Mouse (Mus musculus): ENCODE results near the gene Ror2.

The Ror2 gene

GRCm38 (mm10) chr13:53233826-53234786 is 51.8 kb downstream of the Ror2 start:
- DNase-seq (ENCODE audit: low read depth) = no peak

GRCm38 (mm10) chr13:53233381-53233780 is 52.5 kb downstream of the Ror2 start:
- DNase-seq (ENCODE audit: low read depth) = no peak

GRCm38 (mm10) chr13:53232419-53232818 is 53.5 kb downstream of the Ror2 start:
- DNase-seq (ENCODE audit: low read depth) = no peak

GRCm38 (mm10) chr13:53230446-53231161 is 55.3 kb downstream of the Ror2 start:
- DNase-seq (ENCODE audit: low read depth) = no peak

- no peak for DNase-seq (ENCODE audit: low read depth)
Measured at GRCm38 (mm10) chr13:53227019-53227418, 58.9 kb downstream of the Ror2 start.

GRCm38 (mm10) chr13:53226461-53226860 is 59.5 kb downstream of the Ror2 start:
- DNase-seq (ENCODE audit: low read depth) = no peak

- no peak for DNase-seq (ENCODE audit: low read depth)
Measured at GRCm38 (mm10) chr13:53225925-53226324, 60.0 kb downstream of the Ror2 start.

- DNase-seq (ENCODE audit: low read depth) = no peak
Measured at GRCm38 (mm10) chr13:53221176-53221575, 64.7 kb downstream of the Ror2 start.

GRCm38 (mm10) chr13:53219889-53220288 is 66.0 kb downstream of the Ror2 start:
- DNase-seq (ENCODE audit: low read depth) = no peak

- DNase-seq (ENCODE audit: low read depth) = no peak
Measured at GRCm38 (mm10) chr13:53219391-53219790, 66.5 kb downstream of the Ror2 start.

- no peak for DNase-seq (ENCODE audit: low read depth)
Measured at GRCm38 (mm10) chr13:53217396-53217975, 68.4 kb downstream of the Ror2 start.

GRCm38 (mm10) chr13:53211971-53212733 is 73.8 kb downstream of the Ror2 start:
- no peak for DNase-seq (ENCODE audit: low read depth)

GRCm38 (mm10) chr13:53208556-53208955 is 77.4 kb downstream of the Ror2 start:
- no peak for DNase-seq (ENCODE audit: low read depth)

GRCm38 (mm10) chr13:53205128-53205911 is 80.6 kb downstream of the Ror2 start:
- DNase-seq (ENCODE audit: low read depth) = no peak

GRCm38 (mm10) chr13:53202439-53202830 is 83.5 kb downstream of the Ror2 start:
- no peak for DNase-seq (ENCODE audit: low read depth)

GRCm38 (mm10) chr13:53201628-53202438 is 84.1 kb downstream of the Ror2 start:
- DNase-seq (ENCODE audit: low read depth) = no peak

GRCm38 (mm10) chr13:53200121-53200520 is 85.8 kb downstream of the Ror2 start:
- DNase-seq (ENCODE audit: low read depth) = no peak

- no peak for DNase-seq (ENCODE audit: low read depth)
Measured at GRCm38 (mm10) chr13:53199262-53199661, 86.7 kb downstream of the Ror2 start.

GRCm38 (mm10) chr13:53196690-53197089 is 89.2 kb downstream of the Ror2 start:
- DNase-seq (ENCODE audit: low read depth) = no peak

GRCm38 (mm10) chr13:53195951-53196677 is 89.8 kb downstream of the Ror2 start:
- no peak for DNase-seq (ENCODE audit: low read depth)
